Mouse (Mus musculus) urinary bladder, postnatal 4 days (tissue): ENCODE measurements around the gene Syne3.

Source experiments
- DNase-seq, 2 experiments: peaks; one replicate each; pipeline ENCODE4 v3.0.0; 2021 to 2022; ENCODE audit warnings: low spot score in 2 of 2

The Syne3 gene

GRCm38 (mm10) chr12:105000487-105001283 is 8.9 kb downstream of the Syne3 start:
- DNase-seq, result no peak

- no peak for DNase-seq
These were observed 10.4 kb downstream of the Syne3 start for GRCm38 (mm10) chr12:104999171-104999570.

- no peak for DNase-seq
These were observed 11.1 kb downstream of the Syne3 start for GRCm38 (mm10) chr12:104998541-104998940.

GRCm38 (mm10) chr12:104997641-104998293 is 11.8 kb downstream of the Syne3 start:
- DNase-seq, result no peak

GRCm38 (mm10) chr12:104997159-104997558 is 12.4 kb downstream of the Syne3 start:
- no peak for DNase-seq

- DNase-seq, result no peak
These were observed 13.4 kb downstream of the Syne3 start for GRCm38 (mm10) chr12:104996012-104996728.

- DNase-seq, result no peak
These were observed 14.2 kb downstream of the Syne3 start for GRCm38 (mm10) chr12:104995259-104995876.

- DNase-seq, result no peak
These were observed 16.8 kb downstream of the Syne3 start for GRCm38 (mm10) chr12:104992838-104993237.

- DNase-seq, result no peak
These were observed 17.4 kb downstream of the Syne3 start for GRCm38 (mm10) chr12:104992123-104992741.

GRCm38 (mm10) chr12:104990741-104991454 is 18.7 kb downstream of the Syne3 start:
- DNase-seq, result no peak

GRCm38 (mm10) chr12:104987936-104988335 is 21.7 kb downstream of the Syne3 start:
- DNase-seq, result no peak

- DNase-seq, result no peak
These were observed 22.8 kb downstream of the Syne3 start for GRCm38 (mm10) chr12:104986781-104987180.

- no peak for DNase-seq
These were observed 23.6 kb downstream of the Syne3 start for GRCm38 (mm10) chr12:104986001-104986400.

GRCm38 (mm10) chr12:104985088-104985487 is 24.5 kb downstream of the Syne3 start:
- DNase-seq, result no peak

- no peak for DNase-seq
These were observed 26.1 kb downstream of the Syne3 start for GRCm38 (mm10) chr12:104983476-104983875.

GRCm38 (mm10) chr12:104978943-104979723 is 30.5 kb downstream of the Syne3 start:
- DNase-seq, result no peak

- peak in 1 of 2 experiments; percentile 49 for DNase-seq
These were observed 31.2 kb downstream of the Syne3 start for GRCm38 (mm10) chr12:104978420-104978819.

- DNase-seq, result no peak
These were observed 32.7 kb downstream of the Syne3 start for GRCm38 (mm10) chr12:104976903-104977302.

- no peak for DNase-seq
These were observed 33.2 kb downstream of the Syne3 start for GRCm38 (mm10) chr12:104976331-104976817.

- no peak for DNase-seq
These were observed 36.7 kb downstream of the Syne3 start for GRCm38 (mm10) chr12:104972860-104973259.
